Mouse (Mus musculus) myocyte (in vitro differentiated cells): Measurements from ENCODE around the gene Rnf157.

Source experiments
- CEBPB ChIP-seq: IDR thresholded peaks from 2 replicates; pipeline ENCODE4 v1.6.1; 2011; ENCODE audit warnings: mild to moderate bottlenecking, moderate library complexity; ENCODE audit not compliant: poor library complexity, insufficient read depth, severe bottlenecking
- MAX ChIP-seq: IDR thresholded peaks from one replicate; pipeline ENCODE4 v1.6.1; 2011; ENCODE audit warnings: low read depth, mild to moderate bottlenecking, control low read depth
- MYOD1 ChIP-seq, 3 experiments: IDR thresholded peaks; one replicate each; pipeline ENCODE4 v1.6.1; 2011; ENCODE audit warnings: control low read depth in 2 of 3, low read depth in 2 of 3, mild to moderate bottlenecking in 2 of 3, moderate library complexity in 1 of 3; ENCODE audit not compliant: insufficient read length in 2 of 3, control insufficient read depth in 1 of 3
- MYOG ChIP-seq, 3 experiments: IDR thresholded peaks; one replicate each; pipeline ENCODE4 v1.6.1; 2011; ENCODE audit warnings: control low read depth in 2 of 3, low read depth in 2 of 3, mild to moderate bottlenecking in 2 of 3; ENCODE audit not compliant: insufficient read length in 2 of 3, control insufficient read depth in 1 of 3, insufficient read depth in 1 of 3
- POLR2A ChIP-seq: IDR thresholded peaks from one replicate; pipeline ENCODE4 v1.6.1; 2011; ENCODE audit warnings: low read depth, mild to moderate bottlenecking, control low read depth, moderate library complexity; ENCODE audit not compliant: insufficient read length
- POLR2AphosphoS2 ChIP-seq: IDR thresholded peaks from one replicate; pipeline ENCODE4 v1.6.1; 2011; ENCODE audit warnings: low read depth, control low read depth; ENCODE audit not compliant: insufficient read length
- REST ChIP-seq: IDR thresholded peaks from one replicate; pipeline ENCODE4 v1.6.1; 2011; ENCODE audit warnings: mild to moderate bottlenecking, control low read depth, moderate library complexity; ENCODE audit not compliant: insufficient read depth, insufficient read length
- TCF12 ChIP-seq: IDR thresholded peaks from one replicate; pipeline ENCODE4 v1.6.1; 2011; ENCODE audit warnings: mild to moderate bottlenecking, control low read depth; ENCODE audit not compliant: poor library complexity, insufficient read depth, severe bottlenecking

DNA sequence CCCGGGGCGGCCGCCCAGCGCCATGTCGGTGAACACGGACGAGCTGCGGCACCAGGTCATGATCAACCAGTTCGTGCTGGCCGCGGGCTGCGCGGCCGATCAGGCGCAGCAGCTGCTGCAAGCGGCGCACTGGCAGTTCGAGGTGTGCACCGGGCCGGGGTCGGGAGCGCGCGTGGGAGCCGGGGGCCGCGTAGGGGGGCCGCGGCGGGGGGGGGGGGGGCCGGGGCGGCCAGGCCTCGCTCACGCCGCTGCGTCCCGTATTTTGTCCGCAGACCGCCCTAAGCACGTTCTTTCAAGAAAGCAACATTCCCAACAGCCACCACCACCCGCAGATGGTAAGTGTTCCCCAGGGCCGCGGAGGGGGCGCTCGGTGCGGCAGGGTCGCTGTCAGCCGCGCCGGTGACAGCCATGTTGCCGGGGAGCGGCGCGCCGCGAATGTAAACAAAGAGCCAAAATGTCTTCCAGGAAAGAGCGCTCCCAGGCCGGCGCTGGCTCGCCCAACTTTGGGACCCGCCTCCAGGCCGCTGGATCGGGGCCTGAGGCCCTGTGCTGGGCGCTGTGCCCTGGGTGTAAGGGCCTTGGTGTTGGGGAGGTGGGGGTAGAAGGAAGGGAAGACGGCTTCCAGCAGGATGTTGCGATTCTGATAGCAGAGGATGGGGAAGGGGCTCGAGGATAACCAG is 21.6 kb upstream of the Rnf157 start:
- TF ChIP-seq POLR2A (peak; percentile 18), MYOD1 (IDR thresholded peaks at IDR 0.05; ENCODE audit: control insufficient read depth in 1 of 3, insufficient read length in 2 of 3, low read depth in 2 of 3) (no peak), POLR2AphosphoS2 (no peak), MAX (no peak), TCF12 (no peak), REST (no peak), CEBPB (no peak), MYOG (IDR thresholded peaks at IDR 0.05; ENCODE audit: control insufficient read depth in 1 of 3, insufficient read depth in 1 of 3, insufficient read length in 2 of 3, low read depth in 2 of 3) (no peak)
